Mouse (Mus musculus) liver, adult 2 months (tissue): ENCODE measurements at regions not wholly inside any gene's neighbourhood (a gene's known extent, or its start where the extent isn't known, plus 50 kb on each side); places are given as distances from the start of the nearest gene placed in this dataset.

Experiments
- CTCF ChIP-seq: fragments of 200-500 bp; IDR thresholded peaks from 2 replicates; pipeline ENCODE4 v1.5.1; 2011; ENCODE audit warnings: low read depth, low read length, control low read depth
- POLR2A ChIP-seq: fragments of 200-500 bp; IDR thresholded peaks from 2 replicates; pipeline ENCODE4 v1.6.1; 2011; ENCODE audit warnings: low read length, control low read depth; ENCODE audit not compliant: insufficient read depth; ENCODE audit errors: extremely low read depth

DNA sequence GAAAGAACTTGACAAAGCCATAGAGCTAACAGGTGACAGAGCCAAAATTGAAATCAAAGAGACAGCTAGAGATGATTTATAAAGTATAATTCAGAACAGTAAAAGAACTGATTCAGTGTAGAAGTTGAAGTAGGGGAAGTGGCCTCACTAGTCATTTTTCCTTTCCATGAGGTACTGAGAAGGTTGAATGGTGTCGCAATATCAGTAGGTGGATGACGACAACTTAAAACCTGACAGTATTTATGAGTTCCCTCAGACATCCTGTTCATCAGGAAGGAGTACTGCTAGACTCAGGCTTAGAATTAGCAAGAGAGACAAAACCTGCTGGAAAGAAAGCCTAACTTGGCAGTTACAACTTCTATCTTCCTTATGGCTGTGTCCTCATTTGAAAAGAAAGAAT is 605.1 kb upstream of the Rag2 start:
- no peak for TF ChIP-seq CTCF
- no peak for TF ChIP-seq POLR2A
